Mouse (Mus musculus): ENCODE measurements around the gene A230050P20Rik. TPM values are rescaled to one million over a fixed set of nuclear protein-coding genes. Genes with fewer than 3 reads are reported as not detected.

The A230050P20Rik gene
- polyA plus RNA-seq, 1 experiment from 2014 or later = 18.6 TPM

DNA sequence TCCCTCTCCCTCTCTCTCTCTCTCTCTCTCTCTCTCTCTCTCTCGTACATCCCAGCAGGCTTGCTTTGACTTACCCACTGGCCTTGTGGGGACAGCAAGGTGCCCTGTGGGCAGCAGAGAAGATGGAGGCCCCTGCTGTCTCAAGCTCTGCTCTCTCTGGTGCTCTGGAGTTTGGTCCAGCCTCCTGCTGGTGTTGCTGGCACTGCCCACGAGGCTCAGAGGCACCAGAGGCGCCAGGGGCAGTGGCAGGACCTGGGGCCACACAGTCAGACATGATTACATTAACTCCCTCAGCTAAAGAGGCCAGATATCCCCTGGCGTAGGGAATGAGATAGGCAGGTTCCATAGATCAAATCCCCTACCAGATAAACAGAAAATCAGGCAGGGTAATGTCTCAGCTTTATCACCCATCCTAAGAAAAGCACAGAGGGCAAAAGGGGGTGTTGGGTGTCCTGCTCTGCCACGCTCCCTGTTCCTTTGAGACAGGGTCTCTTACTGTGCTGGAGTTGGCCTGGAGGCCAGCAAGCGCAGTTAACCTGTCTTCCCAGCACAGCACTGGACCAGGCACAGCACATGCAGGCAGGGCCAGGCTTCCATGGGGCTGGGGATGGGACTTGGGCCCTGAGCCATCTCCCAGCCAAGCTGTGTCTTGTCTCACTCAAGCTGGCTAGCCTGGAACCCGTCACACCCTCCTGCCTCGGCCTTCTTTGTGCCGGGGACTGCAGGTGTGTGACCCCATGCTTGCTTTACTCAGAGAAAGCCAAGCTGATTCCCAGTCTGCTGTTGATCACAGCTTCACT is 8.1 kb downstream of the A230050P20Rik start:
- Histone ChIP-seq H3K4me3 (no peak overlapping the region), H3K36me3 (no peaks in the 10 kb centered on the region), H3K4me2 (no peak overlapping the region), H3K4me1 (peaks cover 12% of the 10 kb centered on the region; the same call in 1 of the 2 replicates), H3K27me3 (no peaks in the 10 kb centered on the region), H3K27ac (no peak overlapping the region), H3K9me3 (no peaks in the 10 kb centered on the region), H3K9ac (no peak overlapping the region)
- 61% methylated on average over 8 of the region's 9 CpGs for WGBS
- no peak for ATAC-seq (ENCODE audit: borderline replicate concordance, extremely low read depth, low FRiP score, low TSS enrichment)

DNA sequence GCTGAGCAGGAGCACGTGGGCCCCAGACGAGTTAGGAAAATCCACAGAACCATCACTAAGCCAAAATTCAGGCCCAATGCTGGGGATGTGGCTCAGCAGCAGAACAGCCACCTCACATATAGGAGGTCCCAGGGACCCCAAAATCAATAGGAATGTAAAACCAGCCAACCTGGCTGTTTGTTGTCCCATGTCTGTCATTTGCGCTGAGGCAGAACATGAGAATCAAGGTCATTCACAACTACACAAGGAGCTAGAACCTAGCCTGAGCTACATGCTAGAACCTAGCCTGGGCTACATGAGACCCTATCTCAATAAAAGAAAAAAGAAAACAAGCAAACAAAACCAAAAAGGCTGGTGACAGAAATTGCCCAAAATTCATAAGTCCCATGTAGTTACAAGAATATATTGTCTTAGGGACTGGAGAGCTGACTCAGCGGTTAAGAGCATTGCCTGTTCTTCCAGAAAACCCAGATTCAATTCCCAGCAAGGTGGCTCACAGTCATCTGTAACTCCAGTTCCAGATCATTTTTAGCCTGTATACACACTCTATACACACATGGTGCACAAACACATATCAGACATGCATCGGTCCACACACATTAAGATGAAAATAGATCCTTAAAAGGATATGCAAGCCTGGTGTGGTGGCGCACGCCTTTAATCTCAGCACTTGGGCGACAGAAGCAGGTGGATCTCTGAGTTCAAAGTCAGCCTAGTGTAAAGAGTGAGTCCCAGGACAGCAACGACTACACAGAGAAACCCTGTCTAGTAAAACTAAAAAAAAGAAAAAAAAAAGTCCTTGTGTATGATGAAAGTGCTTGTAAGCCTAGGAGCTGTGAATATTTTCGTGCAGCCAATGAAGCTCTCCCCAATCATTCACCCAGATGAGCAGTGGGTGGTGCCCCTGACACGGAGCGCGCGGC is 8.9 kb downstream of the A230050P20Rik start:
- 35% methylated on average over 14 of the region's 14 CpGs for WGBS
- no peaks in the 10 kb centered on the region for H3K36me3 ChIP-seq
- H3K9ac ChIP-seq = peak overlapping the region; percentile 34; the same call in 1 of the 2 replicates
- H3K9me3 ChIP-seq = no peaks in the 10 kb centered on the region
- no peaks in the 10 kb centered on the region for H3K27me3 ChIP-seq
- peak overlapping the region; percentile 46 for H3K4me3 ChIP-seq
- 0 out of 2 replicates have a peak overlapping the region, but pooled peaks have one; percentile 20 for H3K27ac ChIP-seq
- peaks cover 12% of the 10 kb centered on the region; the same call in 1 of the 2 replicates for H3K4me1 ChIP-seq
- ATAC-seq (ENCODE audit: borderline replicate concordance, extremely low read depth, low FRiP score, low TSS enrichment) = no peak
- H3K4me2 ChIP-seq = peak overlapping the region; percentile 74

DNA sequence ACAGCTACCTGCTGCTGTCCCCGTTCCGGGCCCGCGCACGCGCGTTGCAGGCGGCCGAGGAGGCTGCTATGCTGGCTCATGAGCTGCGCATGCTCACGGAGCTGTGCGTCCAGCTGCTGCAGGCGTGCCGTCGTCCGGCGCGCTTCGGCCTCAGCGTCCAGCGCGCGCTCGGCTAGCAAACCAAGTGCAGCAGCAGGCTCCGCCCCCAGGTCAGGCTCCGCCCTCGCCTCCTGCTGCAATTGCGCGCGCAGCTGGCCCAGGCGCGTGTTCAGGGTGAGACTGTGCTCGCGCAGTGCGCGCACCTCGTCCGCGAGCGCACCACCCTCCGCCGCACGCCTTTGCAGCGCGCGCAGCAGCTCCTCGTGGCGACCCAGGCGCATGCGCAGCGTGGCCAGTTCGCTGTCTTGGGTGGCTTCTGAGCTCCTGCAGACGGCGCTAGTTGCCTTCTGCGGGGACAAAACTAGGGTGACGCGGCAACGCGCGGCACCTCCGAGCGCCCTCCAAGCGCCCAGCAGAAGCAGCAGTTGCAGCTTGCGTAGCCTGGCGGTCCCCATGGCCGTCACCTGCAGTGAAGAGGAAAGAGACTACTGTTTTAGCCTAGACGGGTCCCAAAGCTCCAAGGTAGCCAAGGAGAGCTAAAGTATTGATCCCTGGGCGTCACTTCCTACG is 9.7 kb downstream of the A230050P20Rik start:
- Histone ChIP-seq H3K36me3 (no peaks in the 10 kb centered on the region), H3K4me3 (peak overlapping the region; percentile 46), H3K27ac (peak overlapping the region; percentile 91), H3K4me2 (peak overlapping the region; percentile 74), H3K4me1 (peaks cover 12% of the 10 kb centered on the region; the same call in 1 of the 2 replicates), H3K27me3 (no peaks in the 10 kb centered on the region), H3K9ac (peak overlapping the region; percentile 59), H3K9me3 (no peaks in the 10 kb centered on the region)
- peak; percentile 94 for ATAC-seq (ENCODE audit: borderline replicate concordance, extremely low read depth, low FRiP score, low TSS enrichment)
- under 1% methylated on average over 69 of the region's 69 CpGs for WGBS

DNA sequence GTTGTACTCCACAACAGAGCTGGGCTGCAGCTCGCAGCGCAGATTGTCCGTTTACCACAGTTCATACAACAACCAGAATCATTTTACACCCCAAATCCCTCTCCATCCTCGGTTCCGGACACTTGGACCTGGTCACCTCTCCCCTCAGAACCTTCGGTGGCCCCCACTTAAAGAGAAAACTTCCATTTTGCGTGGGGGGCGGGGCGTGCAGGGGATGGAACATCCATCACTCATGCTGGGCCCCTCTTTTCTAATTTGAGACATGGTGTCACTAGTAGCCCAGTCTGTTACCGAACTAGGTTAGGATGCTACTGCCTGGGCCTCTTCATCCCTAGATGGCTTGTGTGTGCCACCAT is 10.2 kb downstream of the A230050P20Rik start:
- H3K27me3 ChIP-seq = no peaks in the 10 kb centered on the region
- H3K4me1 ChIP-seq = peaks cover 12% of the 10 kb centered on the region; the same call in 1 of the 2 replicates
- no peaks in the 10 kb centered on the region for H3K9me3 ChIP-seq
- 11% methylated on average over 10 of the region's 10 CpGs for WGBS
- peak overlapping the region; percentile 59 for H3K9ac ChIP-seq
- peak overlapping the region; percentile 91 for H3K27ac ChIP-seq
- H3K36me3 ChIP-seq = no peaks in the 10 kb centered on the region
- H3K4me2 ChIP-seq = peak overlapping the region; percentile 74
- ATAC-seq (ENCODE audit: borderline replicate concordance, extremely low read depth, low FRiP score, low TSS enrichment) = no peak
- H3K4me3 ChIP-seq = peak overlapping the region; percentile 46

DNA sequence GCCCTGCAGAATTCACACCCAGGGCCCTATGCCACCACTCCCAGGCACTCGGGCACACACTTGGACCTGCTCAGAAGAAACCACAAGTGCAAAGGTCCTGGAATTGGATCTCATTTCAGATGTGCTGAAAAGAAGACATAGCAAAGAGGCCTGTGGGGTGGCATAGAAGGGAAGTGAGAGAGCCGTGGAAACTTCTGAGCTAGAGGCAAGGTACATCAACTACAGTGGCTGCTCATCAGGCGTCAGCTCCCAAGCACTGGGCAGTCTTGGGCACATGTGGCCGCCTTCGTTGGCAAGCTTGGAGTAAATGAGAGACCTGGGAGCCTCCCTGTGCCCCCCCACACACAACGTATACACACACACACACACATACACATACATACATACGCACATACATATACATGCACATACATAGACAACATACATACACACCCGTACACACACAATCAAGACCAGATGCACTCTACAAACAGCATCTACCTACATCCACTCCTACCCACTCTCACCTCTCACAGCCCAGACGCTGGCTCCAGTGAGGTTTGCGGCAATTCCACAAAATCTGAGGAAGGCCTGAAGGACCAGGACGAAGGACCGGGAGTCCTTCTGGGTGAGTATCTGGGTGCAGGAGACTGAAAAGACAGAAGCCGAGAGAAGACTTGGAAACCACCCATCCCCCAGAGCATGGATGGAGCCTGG is 10.8 kb downstream of the A230050P20Rik start, which contains the start of gene Angptl6:
Angptl6 (minus strand) TSS at position 631 of the 696 bp plus-strand sequence.
- Histone ChIP-seq H3K27ac (peak within 1 kb of the TSS; percentile 91), H3K4me1 (peaks cover 12% of the 10 kb centered on the region; the same call in 1 of the 2 replicates), H3K4me2 (peak within 1 kb of the TSS; percentile 74), H3K4me3 (peak within 1 kb of the TSS; percentile 46), H3K27me3 (no peaks in the 10 kb centered on the region), H3K9ac (peak within 1 kb of the TSS; percentile 59), H3K9me3 (no peaks in the 10 kb centered on the region), H3K36me3 (no peaks in the 10 kb centered on the region)
- 79% methylated on average over 13 of the region's 13 CpGs for WGBS
- ATAC-seq (ENCODE audit: borderline replicate concordance, extremely low read depth, low FRiP score, low TSS enrichment) = no peak

DNA sequence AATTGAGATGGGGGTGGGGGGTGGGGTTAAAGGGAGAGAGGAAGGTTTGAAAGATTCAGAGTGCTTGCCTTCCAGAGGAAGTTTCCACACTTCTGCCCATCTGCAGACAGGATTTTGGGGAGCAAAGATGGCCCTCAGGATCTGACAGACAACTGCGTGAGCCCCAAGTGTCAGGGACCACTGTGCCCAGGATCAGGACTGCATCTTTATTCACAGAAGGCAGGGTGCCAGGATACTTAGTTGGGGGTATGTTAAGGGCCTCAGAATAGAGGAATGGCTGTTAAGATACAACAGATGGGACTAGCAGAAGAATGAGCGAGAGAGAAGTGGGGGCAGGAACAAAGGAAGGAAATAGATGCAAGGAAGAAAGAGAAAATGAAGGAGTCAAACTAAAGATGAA is 18.1 kb downstream of the A230050P20Rik start:
- ATAC-seq (ENCODE audit: borderline replicate concordance, extremely low read depth, low FRiP score, low TSS enrichment) = no peak
- no peak overlapping the region for H3K27ac ChIP-seq
- H3K9ac ChIP-seq = no peak overlapping the region
- H3K4me2 ChIP-seq = no peak overlapping the region
- H3K4me1 ChIP-seq = peaks cover 11% of the 10 kb centered on the region
- H3K27me3 ChIP-seq = no peaks in the 10 kb centered on the region
- no peak overlapping the region for H3K4me3 ChIP-seq
- WGBS = 88% methylated on average over 2 of the region's 2 CpGs
- H3K36me3 ChIP-seq = peaks cover 24% of the 10 kb centered on the region
- no peaks in the 10 kb centered on the region for H3K9me3 ChIP-seq

DNA sequence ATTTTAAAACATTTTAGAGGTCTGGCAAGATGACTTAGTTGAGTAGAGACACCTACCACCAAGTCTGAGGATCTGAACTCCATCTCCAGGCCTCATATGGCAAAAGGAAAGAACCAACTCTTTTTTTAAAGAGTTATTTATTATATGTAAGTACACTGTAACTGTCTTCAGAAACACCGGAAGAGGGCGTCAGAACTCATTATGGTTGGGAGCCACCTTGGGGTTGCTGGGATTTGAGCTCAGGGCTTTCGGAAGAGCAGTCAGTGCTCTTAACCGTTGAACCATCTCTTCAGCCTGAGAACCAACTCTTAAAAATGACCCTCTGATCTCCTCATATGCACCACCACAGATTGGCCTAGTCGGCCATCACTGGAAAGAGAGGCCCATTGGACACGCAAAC is 18.7 kb downstream of the A230050P20Rik start:
- Histone ChIP-seq H3K4me3 (no peak overlapping the region), H3K27ac (peak overlapping the region; percentile 92), H3K4me1 (peaks cover 11% of the 10 kb centered on the region), H3K27me3 (no peaks in the 10 kb centered on the region), H3K9me3 (no peaks in the 10 kb centered on the region), H3K4me2 (peak overlapping the region; percentile 73), H3K36me3 (peaks cover 30% of the 10 kb centered on the region), H3K9ac (no peak overlapping the region)
- WGBS = 87% methylated on average over 6 of the region's 6 CpGs
- no peak for ATAC-seq (ENCODE audit: borderline replicate concordance, extremely low read depth, low FRiP score, low TSS enrichment)

DNA sequence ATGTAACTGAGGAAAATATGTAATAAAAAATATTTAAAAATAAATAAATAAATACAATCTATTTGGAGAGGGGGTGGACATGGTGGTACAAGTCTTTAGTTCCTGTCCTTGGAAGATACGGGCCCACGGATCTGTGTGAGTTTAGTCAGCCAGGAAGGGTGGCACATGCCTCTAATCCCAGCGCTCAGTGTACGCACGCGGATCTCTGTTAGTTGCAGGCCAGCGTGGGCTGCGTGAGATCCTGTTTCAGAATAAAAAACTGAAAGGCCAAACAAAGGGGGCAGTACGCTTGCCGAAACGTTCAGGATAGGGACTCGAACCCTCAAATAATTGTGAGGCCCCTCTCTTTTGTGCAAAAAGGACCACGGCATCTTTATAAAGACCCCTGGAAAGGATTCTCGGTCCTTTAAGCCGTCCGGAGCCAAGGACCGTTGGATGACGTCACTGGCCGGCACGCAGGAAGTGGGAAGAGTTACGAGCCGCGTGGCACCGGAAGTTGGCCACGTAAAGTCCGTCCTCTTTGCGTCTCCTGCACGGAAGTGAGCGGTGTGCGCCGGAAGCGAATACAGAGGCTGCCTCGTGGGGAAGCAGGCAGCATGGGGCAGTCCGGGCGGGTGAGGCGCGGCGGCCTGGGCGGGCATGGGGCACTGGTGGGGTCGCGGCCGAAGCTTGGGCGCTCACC is 19.4 kb downstream of the A230050P20Rik start, which contains the start of gene Ppan:
Ppan (plus strand) TSS at position 472 of the 682 bp plus-strand sequence.
- Histone ChIP-seq H3K36me3 (peaks cover 37% of the 10 kb centered on the region), H3K4me2 (peak within 1 kb of the TSS; percentile 73), H3K27ac (peak within 1 kb of the TSS; percentile 92), H3K4me1 (peaks cover 11% of the 10 kb centered on the region), H3K9ac (peak within 1 kb of the TSS; percentile 89), H3K9me3 (no peaks in the 10 kb centered on the region), H3K27me3 (no peaks in the 10 kb centered on the region), H3K4me3 (peak within 1 kb of the TSS; percentile 82)
- WGBS = under 1% methylated on average over 43 of the region's 43 CpGs
- peak; percentile 96 for ATAC-seq (ENCODE audit: borderline replicate concordance, extremely low read depth, low FRiP score, low TSS enrichment)

DNA sequence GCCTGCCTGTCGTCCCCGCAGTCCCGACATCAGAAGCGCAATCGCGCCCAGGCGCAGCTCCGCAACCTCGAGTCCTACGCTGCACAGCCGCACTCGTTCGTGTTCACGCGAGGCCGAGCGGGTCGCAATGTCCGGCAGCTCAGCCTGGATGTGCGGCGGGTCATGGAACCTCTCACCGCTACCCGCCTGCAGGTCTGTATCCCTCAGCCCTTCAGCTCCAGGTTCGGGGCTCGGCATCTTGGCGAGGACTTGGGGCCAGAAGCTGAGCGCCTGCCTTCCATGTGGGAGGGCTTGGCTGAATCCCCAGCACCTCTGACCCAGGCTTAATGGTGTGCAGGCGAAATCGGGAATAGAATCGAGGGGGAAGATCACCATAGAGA is 19.9 kb downstream of the A230050P20Rik start:
- Histone ChIP-seq H3K27ac (peak overlapping the region; percentile 92), H3K36me3 (peaks cover 42% of the 10 kb centered on the region), H3K4me2 (peak overlapping the region; percentile 73), H3K27me3 (no peaks in the 10 kb centered on the region), H3K4me1 (peaks cover 11% of the 10 kb centered on the region), H3K4me3 (peak overlapping the region; percentile 82), H3K9me3 (no peaks in the 10 kb centered on the region), H3K9ac (peak overlapping the region; percentile 89)
- peak; percentile 37 for ATAC-seq (ENCODE audit: borderline replicate concordance, extremely low read depth, low FRiP score, low TSS enrichment)
- under 1% methylated on average over 30 of the region's 30 CpGs for WGBS
